ENCODE assay signal across 8 mouse cellular contexts in genomic region chr3:101595866-101596630, GRCm38 (mm10). TPM values are rescaled to one million over a fixed set of nuclear protein-coding genes. Genes with fewer than 3 reads are reported as not detected.
DNase-seq lines count a peak whose midpoint lies in the region; ATAC-seq and TF ChIP-seq lines count a peak whose summit lies in the region.

No protein-coding gene starts in this region.

- no peak overlapping the region for H3K4me2 ChIP-seq in forebrain, embryonic 16.5 days (ENCODE audit: low read length)

- TF ChIP-seq CTCF in kidney, adult 2 months (conservative IDR thresholded peaks at IDR 0.05; ENCODE audit: insufficient read depth, insufficient read length, low read depth, low read length), result no peak

- no peak overlapping the region for H3K9ac ChIP-seq in forebrain, embryonic 16.5 days (replicated peaks; ENCODE audit: low read depth, low read length)

- H3K79me2 ChIP-seq in macrophage (ENCODE audit: inconsistent target), result peaks cover 67% of the 10 kb centered on the region

- ATAC-seq in forebrain, embryonic 16.5 days, result no peak

- TF ChIP-seq POLR2A in kidney, adult 2 months (IDR thresholded peaks at IDR 0.05; ENCODE audit: low read depth, low read length), result no peak

- H3K36me3 ChIP-seq in kidney, adult 2 months (ENCODE audit: control insufficient read depth, insufficient read depth, low read length), result peaks cover 44% of the 10 kb centered on the region
- H3K36me3 ChIP-seq in forebrain, embryonic 16.5 days (ENCODE audit: control insufficient read depth, insufficient read depth), result peaks cover 7% of the 10 kb centered on the region
- H3K36me3 ChIP-seq in macrophage (ENCODE audit: inconsistent target), result peaks cover 30% of the 10 kb centered on the region

- H3K27ac ChIP-seq in kidney, adult 2 months (ENCODE audit: insufficient read depth, low read depth, low read length), result peak overlapping the region; percentile 40
- H3K27ac ChIP-seq in forebrain, embryonic 16.5 days (ENCODE audit: low read length), result peak overlapping the region; percentile 16; the same call in 1 of the 2 replicates
- peak overlapping the region; percentile 92 for H3K27ac ChIP-seq in macrophage

- DNase-seq in kidney, adult 2 months, result no peak
- no peak for DNase-seq in kidney, postnatal 14 days
- DNase-seq in brain, adult 2 months (ENCODE audit: low read depth, low spot score), result peak; percentile 94
- DNase-seq in natural killer cell, adult 2 months (ENCODE audit: low spot score in 2 of 2), result no peak
- DNase-seq in MN1 (ENCODE audit: low spot score), result no peak
- DNase-seq in urinary bladder, postnatal 10 days (ENCODE audit: low spot score), result no peak

- H3K4me3 ChIP-seq in kidney, adult 2 months (ENCODE audit: insufficient read depth, low read depth, low read length), result no peak overlapping the region
- H3K4me3 ChIP-seq in forebrain, embryonic 16.5 days (replicated peaks; ENCODE audit: low read length), result no peak overlapping the region
- H3K4me3 ChIP-seq in macrophage (ENCODE audit: inconsistent target), result no peak overlapping the region

- H3K9me3 ChIP-seq in forebrain, embryonic 16.5 days (ENCODE audit: control insufficient read depth, low read length), result no peaks in the 10 kb centered on the region

- peaks cover 31% of the 10 kb centered on the region for H3K4me1 ChIP-seq in kidney, adult 2 months (ENCODE audit: control insufficient read depth, insufficient read depth, low read length)
- H3K4me1 ChIP-seq in forebrain, embryonic 16.5 days (replicated peaks; ENCODE audit: control insufficient read depth, insufficient read depth, low read length), result peaks cover 44% of the 10 kb centered on the region

- WGBS in kidney, adult 2 months, result 38% methylated on average over 14 of the region's 14 CpGs
- 66% methylated on average over 14 of the region's 14 CpGs for WGBS in forebrain, embryonic 16.5 days
- WGBS in macrophage (ENCODE audit: missing documents), result 90% methylated on average over 14 of the region's 14 CpGs

- H3K27me3 ChIP-seq in kidney, adult 2 months (replicated peaks; ENCODE audit: control insufficient read depth, insufficient read depth, low read length), result no peaks in the 10 kb centered on the region
- no peaks in the 10 kb centered on the region for H3K27me3 ChIP-seq in forebrain, embryonic 16.5 days (replicated peaks; ENCODE audit: control insufficient read depth, insufficient read depth, low read length)

RNA-seq across cellular contexts. Expression of gene Atp1a1, which starts 8.4 kb away (rescaled TPM):
- 2,267 and 2,428 TPM in 2 replicates for polyA plus RNA-seq in kidney, adult 2 months (2012; rRNA removed)
- polyA plus RNA-seq in forebrain, embryonic 16.5 days (2015; fragmentation: Nextera tagmentation; extraction: Ambion mirVana), result 42.7 and 49.2 TPM in 2 replicates
- 100 to 1,000 TPM in 3 of 26 experiments, 10 to 100 TPM in 23; 21.3 to 208 (median 41.7) TPM for total RNA-seq in macrophage (2018; cell fraction: chromatin; rRNA removed)
- total RNA-seq in macrophage (2018; cell fraction: cytosol; rRNA removed), result 100 to 1,000 TPM in 19 of 26 experiments, 10 to 100 TPM in 7; 73.2 to 225 (median 128) TPM
- 100 to 1,000 TPM in 23 of 26 experiments, 10 to 100 TPM in 3; 86.0 to 312 (median 124) TPM for total RNA-seq in macrophage (2018; cell fraction: nucleus; rRNA removed)
- 155 to 277 TPM (median 164 TPM) in 3 replicates for polyA plus RNA-seq in macrophage (2018)

Comparison
In these comparisons a context has a peak if more than half of its experiments do, and no peak if none do; other contexts are left out.
1. H3K27ac ChIP-seq: peak in every context shown above with its lines; median percentile 92 in macrophage; 40 in kidney, adult 2 months; 16 in forebrain, embryonic 16.5 days.